Mouse (Mus musculus) left cerebral cortex, postnatal 25 days (tissue): ENCODE results near the gene Vps51. TPM values are rescaled to one million over a fixed set of nuclear protein-coding genes. Genes with fewer than 3 reads are reported as not detected.

Experiments
- DNase-seq, 2 experiments: peaks; one replicate each; pipeline ENCODE4 v3.0.0; 2022; ENCODE audit warnings: low spot score in 2 of 2, mixed read lengths in 1 of 2
- intact Hi-C: fragments of 180-260 bp; cut with DNase I; formaldehyde crosslinking; loops from one replicate; pipeline ENCODE4 v1.15.1; 2025
- total RNA-seq, 2 experiments: library from RNA; stranded (reverse); gene quantifications; 2 replicates each; pipeline ENCODE4 v1.2.3; 2021

Gene Vps51
- total RNA-seq: 10 to 100 TPM; 71.9 to 77.6 TPM

- DNase-seq: peak; percentile 87 to 94
- intact Hi-C loops: no loop called here
These were observed at the start of gene Vps51 for GRCm38 (mm10) chr19:6076564-6077393. Vps51 (minus strand) TSS chr19:6077231.

GRCm38 (mm10) chr19:6126289-6126688 is 49.3 kb upstream of the Vps51 start:
- intact Hi-C loops: no loop called here
- peak in 1 of 2 experiments; percentile 30 for DNase-seq

GRCm38 (mm10) chr19:6124898-6125297 is 47.9 kb upstream of the Vps51 start:
- DNase-seq: no peak
- intact Hi-C loops: no loop called here

GRCm38 (mm10) chr19:6123330-6123729 is 46.3 kb upstream of the Vps51 start:
- intact Hi-C loops: no loop called here
- no peak for DNase-seq

- no peak for DNase-seq
- intact Hi-C loops: no loop called here
These were observed 44.7 kb upstream of the Vps51 start for GRCm38 (mm10) chr19:6121761-6122160.

- no peak for DNase-seq
- intact Hi-C loops: loop anchor here (1.0 to 5.0 kb wide), 2 partner anchors 33 to 51 kb away; partner anchors contain the start of gene Tm7sf2
These were observed 41.7 kb upstream of the Vps51 start for GRCm38 (mm10) chr19:6118677-6119185.

- DNase-seq: peak; percentile 92 to 96
- intact Hi-C loops: loop anchor here (1.0 to 5.0 kb wide), 2 partner anchors 33 to 51 kb away; partner anchors contain the start of gene Tm7sf2
These were observed 41.1 kb upstream of the Vps51 start, which contains the start of gene Sac3d1 for GRCm38 (mm10) chr19:6117986-6118676. Sac3d1 (minus strand) TSS chr19:6118650.

GRCm38 (mm10) chr19:6117346-6117985 is 40.4 kb upstream of the Vps51 start:
- intact Hi-C loops: loop anchor here (5.0 kb wide), 1 partner anchor 50 kb away; the partner anchor contains the start of gene Tm7sf2
- peak in 1 of 2 experiments; percentile 65 for DNase-seq

GRCm38 (mm10) chr19:6116113-6116850 is 39.3 kb upstream of the Vps51 start:
- intact Hi-C loops: loop anchor here (5.0 kb wide), 1 partner anchor 49 kb away; the partner anchor contains the start of gene Tm7sf2

GRCm38 (mm10) chr19:6113116-6113515 is 36.1 kb upstream of the Vps51 start:
- intact Hi-C loops: no loop called here

More at GRCm38 (mm10) chr19:6116113-6116850, 39.3 kb upstream of the Vps51 start:
- peak in 1 of 2 experiments; percentile 60 for DNase-seq

GRCm38 (mm10) chr19:6105586-6105985 is 28.6 kb upstream of the Vps51 start, which contains the start of gene Naaladl1:
Naaladl1 (plus strand) TSS chr19:6105782.
- intact Hi-C loops: no loop called here
- DNase-seq: no peak

More at GRCm38 (mm10) chr19:6113116-6113515, 36.1 kb upstream of the Vps51 start:
- no peak for DNase-seq

GRCm38 (mm10) chr19:6104476-6104875 is 27.4 kb upstream of the Vps51 start:
- no peak for DNase-seq
- intact Hi-C loops: no loop called here

- intact Hi-C loops: no loop called here
- DNase-seq: no peak
These were observed 25.3 kb upstream of the Vps51 start for GRCm38 (mm10) chr19:6102169-6102853.

- no peak for DNase-seq
- intact Hi-C loops: no loop called here
These were observed 24.2 kb upstream of the Vps51 start for GRCm38 (mm10) chr19:6101186-6101585.

GRCm38 (mm10) chr19:6097847-6098246 is 20.8 kb upstream of the Vps51 start:
- intact Hi-C loops: no loop called here
- DNase-seq: no peak

GRCm38 (mm10) chr19:6094119-6094518 is 17.1 kb upstream of the Vps51 start, which contains the start of gene AC131692.1:
AC131692.1 (plus strand) TSS chr19:6094419.
- no peak for DNase-seq

GRCm38 (mm10) chr19:6088841-6089240 is 11.8 kb upstream of the Vps51 start:
- intact Hi-C loops: no loop called here
- DNase-seq: no peak

More at GRCm38 (mm10) chr19:6094119-6094518, 17.1 kb upstream of the Vps51 start, which contains the start of gene AC131692.1:
- intact Hi-C loops: no loop called here

- DNase-seq: no peak
- intact Hi-C loops: loop anchor here (1.0 to 2.0 kb wide), 2 partner anchors 29 to 33 kb away; partner anchors contain the start of genes Fau, Mrpl49 and Sac3d1
These were observed 8.4 kb upstream of the Vps51 start for GRCm38 (mm10) chr19:6085417-6085879.
